Mouse (Mus musculus) midbrain, embryonic 12.5 days (tissue): ENCODE data around the gene Nop58. TPM values are rescaled to one million over a fixed set of nuclear protein-coding genes. Genes with fewer than 3 reads are reported as not detected.
A peak's percentile ranks its signal among the peaks of the same experiment; 100 is the strongest.

Experiments used
- ATAC-seq: fragments of 200-750 bp; cut with Nextera tagmentation; 2 replicates; pipeline ENCODE4 v1.8.0; 2017; ENCODE audit warnings: low read depth, moderate TSS enrichment, moderate library complexity; ENCODE audit not compliant: low FRiP score
- H3K27ac ChIP-seq: fragments of 300-500 bp; sonication (generic); replicated peaks from 2 replicates; pipeline ENCODE4 v1.5.1; 2016; ENCODE audit warnings: mild to moderate bottlenecking
- H3K27me3 ChIP-seq: fragments of 300-500 bp; sonication (generic); 2 replicates; pipeline ENCODE4 v1.6.1; 2016; ENCODE audit warnings: mild to moderate bottlenecking
- H3K36me3 ChIP-seq: fragments of 300-500 bp; sonication (generic); 2 replicates; pipeline ENCODE4 v1.6.1; 2016
- H3K4me1 ChIP-seq: fragments of 300-500 bp; sonication (generic); 2 replicates; pipeline ENCODE4 v1.6.1; 2016
- H3K4me2 ChIP-seq: fragments of 300-500 bp; sonication (generic); replicated peaks from 2 replicates; pipeline ENCODE4 v1.6.1; 2016; ENCODE audit warnings: mild to moderate bottlenecking, moderate library complexity
- H3K4me3 ChIP-seq: fragments of 300-500 bp; sonication (generic); 2 replicates; pipeline ENCODE4 v1.5.1; 2016; ENCODE audit warnings: mild to moderate bottlenecking
- H3K9ac ChIP-seq: fragments of 300-500 bp; sonication (generic); replicated peaks from 2 replicates; pipeline ENCODE4 v1.6.1; 2016; ENCODE audit warnings: mild to moderate bottlenecking, moderate library complexity
- H3K9me3 ChIP-seq: fragments of 300-500 bp; sonication (generic); 2 replicates; pipeline ENCODE4 v1.6.1; 2016; ENCODE audit warnings: mild to moderate bottlenecking
- WGBS: fragments of 180-500 bp; shearing (Covaris S2); methylation state at CpG from one replicate; pipeline ENCODE4 v1.1.7; 2016; 5-methylcytosine and 5-hydroxymethylcytosine counted together
- polyA plus RNA-seq: library from polyadenylated mRNA; unstranded; fragments of >200 nt; fragmentation: Nextera tagmentation; extraction: Ambion mirVana; gene quantifications from 2 replicates; pipeline ENCODE4 v1.2.1, GENCODE M21; 2016

The Nop58 gene
- polyA plus RNA-seq, 1 experiment from 2014 or later, result 239 TPM

DNA sequence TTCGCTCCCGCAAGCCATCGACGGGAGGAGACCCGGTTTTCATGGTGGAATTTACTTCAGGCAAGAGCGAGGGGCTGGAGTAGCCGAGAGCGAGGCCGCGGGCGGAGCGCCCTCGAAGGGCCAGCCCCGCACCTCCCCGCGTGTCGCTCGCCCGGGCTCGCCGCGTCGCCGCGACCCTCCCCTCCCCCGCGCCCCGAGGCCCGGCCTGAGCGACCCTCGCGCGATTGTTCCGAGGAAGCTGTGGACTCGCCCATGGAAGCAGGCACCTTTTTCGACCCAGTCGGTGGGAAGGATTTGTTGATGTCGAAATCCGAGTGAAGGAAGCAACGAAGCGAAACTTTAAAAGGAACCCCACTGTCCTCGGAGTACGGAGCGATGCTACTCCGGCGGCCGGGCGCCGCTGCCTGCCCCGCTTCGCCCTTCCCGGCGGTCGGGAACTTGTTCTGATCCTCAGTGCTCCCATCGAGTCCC is 79.0 kb downstream of the Nop58 start:
- Histone ChIP-seq H3K4me3 (peak overlapping the region; percentile 85), H3K36me3 (peaks cover 3% of the 10 kb centered on the region; the same call in 1 of the 2 replicates), H3K27me3 (no peaks in the 10 kb centered on the region), H3K9me3 (no peaks in the 10 kb centered on the region), H3K4me2 (peak overlapping the region; percentile 70), H3K9ac (peak overlapping the region; percentile 91), H3K27ac (peak overlapping the region; percentile 99), H3K4me1 (peaks cover 21% of the 10 kb centered on the region)
- under 1% methylated on average over 47 of the region's 55 CpGs for WGBS
- peak; percentile 67 for ATAC-seq

DNA sequence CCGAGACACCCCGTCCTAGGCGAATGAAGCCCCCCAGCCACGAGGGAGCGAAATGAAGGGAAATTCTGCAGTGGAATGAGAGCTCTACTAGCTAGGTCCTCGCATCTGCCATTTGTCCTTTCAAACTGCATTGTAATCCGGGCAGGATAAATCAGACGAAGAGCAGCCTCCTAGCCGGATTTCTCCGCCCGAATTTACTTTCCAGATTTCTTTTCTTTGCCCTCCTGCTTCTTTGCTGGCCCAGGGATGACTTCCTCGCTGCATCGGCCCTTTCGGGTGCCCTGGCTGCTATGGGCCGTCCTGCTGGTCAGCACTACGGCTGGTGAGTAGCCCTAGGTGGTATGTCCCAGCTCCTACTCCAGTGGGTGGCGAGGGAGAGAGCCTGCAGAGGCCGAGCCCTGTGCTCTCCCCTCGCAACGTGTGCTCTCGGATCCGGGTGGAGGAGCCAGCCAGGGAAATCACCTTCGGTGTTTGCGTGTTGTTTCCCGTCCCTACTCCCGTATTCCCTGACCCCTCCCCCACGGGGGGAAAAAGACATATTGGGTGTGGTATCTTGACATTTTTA is 79.7 kb downstream of the Nop58 start:
- peaks cover 21% of the 10 kb centered on the region for H3K4me1 ChIP-seq
- no peaks in the 10 kb centered on the region for H3K27me3 ChIP-seq
- peak overlapping the region; percentile 85 for H3K4me3 ChIP-seq
- peak overlapping the region; percentile 99 for H3K27ac ChIP-seq
- H3K9ac ChIP-seq, result peak overlapping the region; percentile 91
- peaks cover 9% of the 10 kb centered on the region for H3K36me3 ChIP-seq
- peak overlapping the region; percentile 70 for H3K4me2 ChIP-seq
- no peaks in the 10 kb centered on the region for H3K9me3 ChIP-seq
- WGBS, result under 1% methylated on average over 27 of the region's 27 CpGs
- ATAC-seq, result no peak

DNA sequence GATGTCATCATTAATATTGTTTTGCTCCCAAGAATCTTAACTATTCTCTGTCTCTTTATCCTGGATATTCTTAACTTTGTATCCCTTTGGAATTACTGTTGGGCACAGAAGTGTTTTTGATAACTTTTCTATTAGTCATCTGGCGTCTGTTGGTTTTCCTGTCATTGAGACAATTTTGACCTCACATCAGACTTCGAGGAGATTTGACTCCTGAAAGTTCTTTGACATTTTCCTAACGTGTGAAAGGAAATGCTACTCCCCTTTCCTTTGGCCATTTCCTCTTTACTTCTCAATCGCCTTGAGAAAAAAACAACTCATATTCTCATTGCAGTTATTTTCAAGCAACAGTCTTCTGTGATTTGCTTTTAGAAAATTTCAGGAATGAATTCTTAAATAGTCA is 80.5 kb downstream of the Nop58 start:
- ATAC-seq, result no peak
- H3K36me3 ChIP-seq, result peaks cover 9% of the 10 kb centered on the region
- peak overlapping the region; percentile 45 for H3K9ac ChIP-seq
- H3K4me3 ChIP-seq, result peak overlapping the region; percentile 85
- WGBS, result 5% methylated on average over 4 of the region's 4 CpGs
- peak overlapping the region; percentile 70 for H3K4me2 ChIP-seq
- no peak overlapping the region for H3K27ac ChIP-seq
- peaks cover 21% of the 10 kb centered on the region for H3K4me1 ChIP-seq
- H3K9me3 ChIP-seq, result no peaks in the 10 kb centered on the region
- H3K27me3 ChIP-seq, result no peaks in the 10 kb centered on the region

DNA sequence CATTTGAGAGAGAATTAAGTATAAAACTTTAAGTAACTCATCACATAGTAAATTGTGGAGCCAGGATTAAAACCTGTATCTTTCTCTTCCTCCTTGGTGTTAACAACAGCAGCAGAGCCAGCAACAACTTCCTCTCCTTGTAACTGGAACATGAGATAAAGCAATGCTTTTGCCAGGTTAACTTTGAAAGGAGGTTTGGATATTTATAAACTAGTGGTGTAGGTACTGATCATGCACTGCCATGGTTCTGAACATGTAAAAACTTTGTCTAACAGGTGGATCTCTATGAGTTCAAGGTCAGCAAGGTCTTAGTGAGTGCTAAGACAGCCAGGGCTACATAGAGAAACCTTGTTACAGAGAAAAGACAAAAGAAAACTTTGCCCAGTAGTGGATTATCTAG is 81.9 kb downstream of the Nop58 start:
- H3K9ac ChIP-seq, result 0 out of 2 replicates have a peak overlapping the region, but pooled peaks have one; percentile 32
- peaks cover 9% of the 10 kb centered on the region for H3K36me3 ChIP-seq
- H3K9me3 ChIP-seq, result no peaks in the 10 kb centered on the region
- H3K4me2 ChIP-seq, result peak overlapping the region; percentile 61
- no peak overlapping the region for H3K27ac ChIP-seq
- peak overlapping the region; percentile 34 for H3K4me3 ChIP-seq
- H3K4me1 ChIP-seq, result peaks cover 23% of the 10 kb centered on the region
- ATAC-seq, result no peak
- H3K27me3 ChIP-seq, result no peaks in the 10 kb centered on the region

Other genes with a start within 250 kb of the Nop58 start
- gene Fzd7, start 202.5 kb upstream of the Nop58 start, polyA plus RNA-seq, result 6.3 and 8.7 TPM in 2 replicates
- gene Gm973, start 168.7 kb upstream of the Nop58 start, polyA plus RNA-seq, result 3.9 and 6.7 TPM in 2 replicates
- 481 and 502 TPM in 2 replicates for gene Sumo1, start 14.1 kb upstream of the Nop58 start, polyA plus RNA-seq
- 12.3 and 12.8 TPM in 2 replicates for gene Bmpr2, start 78.4 kb downstream of the Nop58 start, polyA plus RNA-seq
- 26.8 and 32.5 TPM in 2 replicates for gene Fam117b, start 228.0 kb downstream of the Nop58 start, polyA plus RNA-seq